Comparison of ENCODE assay signal across 14 mouse cellular contexts in genomic region chr7:122351816-122352215, GRCm38 (mm10).
DNase-seq lines count a peak whose midpoint lies in the region; ATAC-seq and TF ChIP-seq lines count a peak whose summit lies in the region.
"Had no signal": no experiment of that assay in that cellular context is flagged by ENCODE, and none has a peak within 500 bp of the region (broad histone marks: within the 10 kb centered on the region; RNA-seq: fewer than 3 reads in every experiment).

No protein-coding gene starts in this region.

- 0 out of 2 replicates have a peak overlapping the region, but pooled peaks have one; percentile 50 for H3K27ac ChIP-seq in hindbrain, embryonic 10.5 days
- no peak overlapping the region for H3K27ac ChIP-seq in hindbrain, embryonic 16.5 days (ENCODE audit: low read depth, low read length)
- 0 out of 2 replicates have a peak overlapping the region, but pooled peaks have one; percentile 11 for H3K27ac ChIP-seq in stomach, embryonic 14.5 days (ENCODE audit: low read length)
- H3K27ac ChIP-seq in stomach, postnatal 0 days (replicated peaks), result no peak overlapping the region
- no peak overlapping the region for H3K27ac ChIP-seq in kidney, embryonic 14.5 days (ENCODE audit: low read depth, low read length)
- H3K27ac ChIP-seq: midbrain, embryonic 15.5 days had no signal

- H3K36me3 ChIP-seq in hindbrain, embryonic 10.5 days, result no peaks in the 10 kb centered on the region
- H3K36me3 ChIP-seq in hindbrain, embryonic 16.5 days (ENCODE audit: control insufficient read depth, insufficient read depth, low read length), result no peaks in the 10 kb centered on the region
- H3K36me3 ChIP-seq in stomach, embryonic 14.5 days (ENCODE audit: control insufficient read depth, insufficient read depth, low read length), result no peaks in the 10 kb centered on the region
- H3K36me3 ChIP-seq in stomach, postnatal 0 days (ENCODE audit: control insufficient read depth, insufficient read depth, low read length), result no peaks in the 10 kb centered on the region
- no peaks in the 10 kb centered on the region for H3K36me3 ChIP-seq in splenic B cell, adult 2 months (ENCODE audit: control insufficient read depth, insufficient read depth, low read length, poor library complexity, severe bottlenecking)
- no peaks in the 10 kb centered on the region for H3K36me3 ChIP-seq in kidney, embryonic 14.5 days (ENCODE audit: control insufficient read depth, insufficient read depth, low read length)
- H3K36me3 ChIP-seq: midbrain, embryonic 15.5 days had no signal

- 88% methylated on average over 4 of the region's 4 CpGs for WGBS in hindbrain, embryonic 10.5 days
- WGBS in hindbrain, embryonic 16.5 days, result 94% methylated on average over 4 of the region's 4 CpGs
- 71% methylated on average over 4 of the region's 4 CpGs for WGBS in stomach, embryonic 14.5 days
- WGBS in stomach, postnatal 0 days, result 72% methylated on average over 4 of the region's 4 CpGs
- WGBS in kidney, embryonic 14.5 days, result 72% methylated on average over 4 of the region's 4 CpGs

- no peak overlapping the region for H3K4me3 ChIP-seq in hindbrain, embryonic 10.5 days
- no peak overlapping the region for H3K4me3 ChIP-seq in hindbrain, embryonic 16.5 days (ENCODE audit: low read length)
- H3K4me3 ChIP-seq in stomach, embryonic 14.5 days (ENCODE audit: low read depth, low read length), result no peak overlapping the region
- no peak overlapping the region for H3K4me3 ChIP-seq in stomach, postnatal 0 days (ENCODE audit: low read depth, low read length)
- no peak overlapping the region for H3K4me3 ChIP-seq in kidney, embryonic 14.5 days (ENCODE audit: low read length)
- H3K4me3 ChIP-seq: midbrain, embryonic 15.5 days had no signal

- H3K9me3 ChIP-seq in hindbrain, embryonic 10.5 days, result no peaks in the 10 kb centered on the region
- H3K9me3 ChIP-seq in hindbrain, embryonic 16.5 days (ENCODE audit: control insufficient read depth, low read length), result no peaks in the 10 kb centered on the region
- H3K9me3 ChIP-seq in stomach, embryonic 14.5 days (ENCODE audit: control insufficient read depth, low read depth, low read length), result no peaks in the 10 kb centered on the region
- no peaks in the 10 kb centered on the region for H3K9me3 ChIP-seq in stomach, postnatal 0 days (ENCODE audit: control insufficient read depth, low read length)
- H3K9me3 ChIP-seq in kidney, embryonic 14.5 days (ENCODE audit: control insufficient read depth, low read length), result no peaks in the 10 kb centered on the region
- H3K9me3 ChIP-seq: midbrain, embryonic 15.5 days had no signal

- no peak for TF ChIP-seq CTCF in stomach, postnatal 0 days (IDR thresholded peaks at IDR 0.05; ENCODE audit: low read depth)

- ATAC-seq in hindbrain, embryonic 16.5 days, result no peak
- ATAC-seq in stomach, embryonic 14.5 days (ENCODE audit: insufficient number of reproducible peaks, insufficient read depth, low FRiP score, low read depth), result no peak
- ATAC-seq in stomach, postnatal 0 days (ENCODE audit: low FRiP score, low TSS enrichment), result no peak
- ATAC-seq in kidney, embryonic 14.5 days (ENCODE audit: low FRiP score, low TSS enrichment), result no peak
- ATAC-seq: Patski had no signal

- no peak overlapping the region for H3K4me2 ChIP-seq in hindbrain, embryonic 16.5 days (ENCODE audit: low read length)
- H3K4me2 ChIP-seq in stomach, embryonic 14.5 days (replicated peaks; ENCODE audit: low read depth, low read length), result no peak overlapping the region
- no peak overlapping the region for H3K4me2 ChIP-seq in stomach, postnatal 0 days (replicated peaks; ENCODE audit: low read depth)
- no peak overlapping the region for H3K4me2 ChIP-seq in kidney, embryonic 14.5 days (replicated peaks; ENCODE audit: low read depth, low read length)
- H3K4me2 ChIP-seq: lung, embryonic 14.5 days; midbrain, embryonic 15.5 days had no signal

- no peaks in the 10 kb centered on the region for H3K27me3 ChIP-seq in hindbrain, embryonic 10.5 days (ENCODE audit: insufficient read depth, poor library complexity, severe bottlenecking)
- no peaks in the 10 kb centered on the region for H3K27me3 ChIP-seq in hindbrain, embryonic 16.5 days (replicated peaks; ENCODE audit: control insufficient read depth, insufficient read depth, low read length)
- H3K27me3 ChIP-seq in stomach, embryonic 14.5 days (ENCODE audit: control insufficient read depth, insufficient read depth, low read length), result no peaks in the 10 kb centered on the region
- H3K27me3 ChIP-seq in stomach, postnatal 0 days (ENCODE audit: control insufficient read depth, insufficient read depth, low read length), result no peaks in the 10 kb centered on the region
- no peaks in the 10 kb centered on the region for H3K27me3 ChIP-seq in splenic B cell, adult 2 months (ENCODE audit: control insufficient read depth, insufficient read depth, low read length, poor library complexity, severe bottlenecking)
- H3K27me3 ChIP-seq in kidney, embryonic 14.5 days (ENCODE audit: control insufficient read depth, insufficient read depth, low read length), result no peaks in the 10 kb centered on the region
- H3K27me3 ChIP-seq: midbrain, embryonic 15.5 days had no signal

- DNase-seq in hindbrain, embryonic 10.5 days (ENCODE audit: low spot score), result no peak
- DNase-seq in stomach, postnatal 0 days (ENCODE audit: low spot score), result no peak
- DNase-seq in splenic B cell, adult 2 months (ENCODE audit: low read depth, low spot score), result peak; percentile 54
- no peak for DNase-seq in adrenal gland, adult 2 months
- no peak for DNase-seq in urinary bladder, postnatal 4 days (ENCODE audit: low spot score in 2 of 2)
- DNase-seq: adrenal gland, postnatal 25 days; heart, postnatal 36 days; kidney, adult 18-20 months; lung, embryonic 14.5 days had no signal

- H3K4me1 ChIP-seq in hindbrain, embryonic 10.5 days (replicated peaks), result peaks cover 18% of the 10 kb centered on the region
- H3K4me1 ChIP-seq in hindbrain, embryonic 16.5 days (ENCODE audit: control insufficient read depth, insufficient read depth, low read depth, low read length), result peaks cover 11% of the 10 kb centered on the region
- no peaks in the 10 kb centered on the region for H3K4me1 ChIP-seq in stomach, embryonic 14.5 days (ENCODE audit: control insufficient read depth, insufficient read depth, low read length)
- no peaks in the 10 kb centered on the region for H3K4me1 ChIP-seq in stomach, postnatal 0 days (replicated peaks; ENCODE audit: control insufficient read depth, insufficient read depth)
- no peaks in the 10 kb centered on the region for H3K4me1 ChIP-seq in kidney, embryonic 14.5 days (ENCODE audit: control insufficient read depth, insufficient read depth, low read length)

- H3K9ac ChIP-seq in hindbrain, embryonic 16.5 days (ENCODE audit: low read depth, low read length), result no peak overlapping the region
- no peak overlapping the region for H3K9ac ChIP-seq in stomach, embryonic 14.5 days (replicated peaks; ENCODE audit: low read depth, low read length)
- H3K9ac ChIP-seq in stomach, postnatal 0 days (ENCODE audit: low read length), result no peak overlapping the region
- H3K9ac ChIP-seq in kidney, embryonic 14.5 days (ENCODE audit: low read depth, low read length), result no peak overlapping the region
- H3K9ac ChIP-seq: lung, embryonic 14.5 days; midbrain, embryonic 15.5 days had no signal

- no peak for TF ChIP-seq EP300 in stomach, postnatal 0 days (optimal IDR thresholded peaks at IDR 0.05)

Comparison
In these comparisons a context has a peak if more than half of its experiments do, and no peak if none do; other contexts are left out.
1. H3K27ac ChIP-seq: peak in hindbrain, embryonic 10.5 days (single experiment) and stomach, embryonic 14.5 days (single experiment); none in hindbrain, embryonic 16.5 days (single experiment), stomach, postnatal 0 days (single experiment) and kidney, embryonic 14.5 days (single experiment).